ENCODE assay signal across 7 mouse cellular contexts in genomic region chr3:52069304-52070162, GRCm38 (mm10). TPM values are rescaled to one million over a fixed set of nuclear protein-coding genes. Genes with fewer than 3 reads are reported as not detected.
DNase-seq lines count a peak whose midpoint lies in the region; ATAC-seq lines count a peak whose summit lies in the region.

No protein-coding gene starts in this region.

- peak overlapping the region; percentile 58 for H3K27ac ChIP-seq in intestine, embryonic 16.5 days (ENCODE audit: low read length)
- H3K27ac ChIP-seq in limb, embryonic 10.5 days: peak overlapping the region; percentile 83
- peak overlapping the region; percentile 65; the same call in 1 of the 2 replicates for H3K27ac ChIP-seq in midbrain, embryonic 11.5 days (ENCODE audit: low read depth, low read length)

- H3K4me3 ChIP-seq in intestine, embryonic 16.5 days (ENCODE audit: low read length): peak overlapping the region; percentile 45
- H3K4me3 ChIP-seq in limb, embryonic 10.5 days: peak overlapping the region; percentile 48
- peak overlapping the region; percentile 9 for H3K4me3 ChIP-seq in midbrain, embryonic 11.5 days (ENCODE audit: low read depth, low read length)

- H3K27me3 ChIP-seq in intestine, embryonic 16.5 days (replicated peaks; ENCODE audit: control insufficient read depth, insufficient read depth, low read length): no peaks in the 10 kb centered on the region
- no peaks in the 10 kb centered on the region for H3K27me3 ChIP-seq in limb, embryonic 10.5 days (ENCODE audit: low read depth, poor library complexity, severe bottlenecking)
- no peaks in the 10 kb centered on the region for H3K27me3 ChIP-seq in midbrain, embryonic 11.5 days (ENCODE audit: control insufficient read depth, insufficient read depth, low read length)

- H3K9me3 ChIP-seq in intestine, embryonic 16.5 days (ENCODE audit: control insufficient read depth, low read length): no peaks in the 10 kb centered on the region
- no peaks in the 10 kb centered on the region for H3K9me3 ChIP-seq in limb, embryonic 10.5 days (replicated peaks)
- H3K9me3 ChIP-seq in midbrain, embryonic 11.5 days (ENCODE audit: control insufficient read depth, low read length): no peaks in the 10 kb centered on the region

- 25% methylated on average over 25 of the region's 25 CpGs for WGBS in intestine, embryonic 16.5 days
- 12% methylated on average over 25 of the region's 25 CpGs for WGBS in limb, embryonic 10.5 days
- WGBS in midbrain, embryonic 11.5 days: 5% methylated on average over 25 of the region's 25 CpGs

- H3K4me1 ChIP-seq in intestine, embryonic 16.5 days (ENCODE audit: control insufficient read depth, insufficient read depth, low read length): peaks cover 17% of the 10 kb centered on the region
- peaks cover 61% of the 10 kb centered on the region for H3K4me1 ChIP-seq in limb, embryonic 10.5 days
- H3K4me1 ChIP-seq in midbrain, embryonic 11.5 days (ENCODE audit: control insufficient read depth, insufficient read depth, low read length): peaks cover 52% of the 10 kb centered on the region

- H3K4me2 ChIP-seq in intestine, embryonic 16.5 days (ENCODE audit: low read depth, low read length): peak overlapping the region; percentile 78
- peak overlapping the region; percentile 53 for H3K4me2 ChIP-seq in midbrain, embryonic 11.5 days

- peak overlapping the region; percentile 66 for H3K9ac ChIP-seq in intestine, embryonic 16.5 days (ENCODE audit: low read depth, low read length)
- peak overlapping the region; percentile 55 for H3K9ac ChIP-seq in midbrain, embryonic 11.5 days (ENCODE audit: low read length)

- no peaks in the 10 kb centered on the region for H3K36me3 ChIP-seq in intestine, embryonic 16.5 days (ENCODE audit: control insufficient read depth, insufficient read depth, low read length)
- H3K36me3 ChIP-seq in limb, embryonic 10.5 days: no peaks in the 10 kb centered on the region
- no peaks in the 10 kb centered on the region for H3K36me3 ChIP-seq in midbrain, embryonic 11.5 days (ENCODE audit: control insufficient read depth, insufficient read depth, low read length)

- peak; percentile 73 for ATAC-seq in intestine, embryonic 16.5 days
- peak; percentile 52 for ATAC-seq in midbrain, embryonic 11.5 days (ENCODE audit: low FRiP score)

- peak; percentile 49 to 73 for DNase-seq in adrenal gland, adult 18-20 months (ENCODE audit: low spot score in 2 of 2)
- DNase-seq in embryo, embryonic 10.5 days (ENCODE audit: low spot score): peak; percentile 83
- peak; percentile 73 for DNase-seq in gonadal fat pad, adult 2 months (ENCODE audit: low read depth)
- peak; percentile 74 for DNase-seq in limb, embryonic 10.5 days (ENCODE audit: low spot score)
- peak; percentile 95 for DNase-seq in midbrain, embryonic 11.5 days (ENCODE audit: low spot score, missing footprints)
- peak; percentile 44 to 72 for DNase-seq in spleen, postnatal 10 days (ENCODE audit: low spot score in 2 of 2)

RNA-seq across cellular contexts. Expression of gene Maml3, which starts 35.3 kb away (rescaled TPM):
- 1 to 10 TPM; 6.4 to 8.2 TPM for total RNA-seq in adrenal gland, adult 18-20 months (2021)
- polyA plus RNA-seq in gonadal fat pad, adult 2 months (2012; rRNA removed): 6.2 and 9.0 TPM in 2 replicates
- polyA plus RNA-seq in intestine, embryonic 16.5 days (2015; fragmentation: Nextera tagmentation; extraction: Ambion mirVana): 3.6 and 4.0 TPM in 2 replicates
- polyA plus RNA-seq in limb, embryonic 10.5 days (2016; fragmentation: Nextera tagmentation; extraction: Ambion mirVana): 4.3 and 4.7 TPM in 2 replicates
- polyA plus RNA-seq in midbrain, embryonic 11.5 days (2014; fragmentation: Nextera tagmentation; extraction: Ambion mirVana): 5.3 and 6.1 TPM in 2 replicates

Comparison
In these comparisons a context has a peak if more than half of its experiments do, and no peak if none do; other contexts are left out.
1. Peak in every context shown above with its lines: DNase-seq, ATAC-seq, H3K4me3 ChIP-seq and H3K27ac ChIP-seq.